ENCODE assay signal across 9 mouse cellular contexts in the genomic region with DNA sequence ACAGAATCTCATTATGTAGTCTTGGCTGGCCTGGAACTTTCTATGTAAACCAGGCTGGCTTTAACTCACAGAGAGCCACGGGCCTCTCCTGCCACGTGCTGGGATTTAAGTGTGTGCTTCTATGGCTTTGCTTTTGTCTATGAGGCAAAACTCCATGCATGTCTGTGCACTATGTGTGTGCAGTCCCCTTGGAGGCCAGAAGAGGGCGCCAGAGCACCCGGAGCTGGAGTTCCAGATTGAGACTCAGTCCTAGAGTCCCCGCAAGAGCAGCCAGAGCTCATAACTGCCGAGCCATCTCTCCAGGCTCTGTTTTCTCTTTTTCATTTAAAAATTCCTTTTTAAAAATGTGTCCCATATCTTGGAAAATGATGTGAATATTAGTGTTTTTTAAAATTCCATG. TPM values are rescaled to one million over a fixed set of nuclear protein-coding genes. Genes with fewer than 3 reads are reported as not detected.
DNase-seq lines count a peak whose midpoint lies in the region; ATAC-seq and TF ChIP-seq lines count a peak whose summit lies in the region.
"Had no signal": no experiment of that assay in that cellular context is flagged by ENCODE, and none has a peak within 500 bp of the region (broad histone marks: within the 10 kb centered on the region; RNA-seq: fewer than 3 reads in every experiment).

No protein-coding gene starts in this region.

- H3K9me3 ChIP-seq in hindbrain, postnatal 0 days (ENCODE audit: low read length), result no peaks in the 10 kb centered on the region
- peaks cover 5% of the 10 kb centered on the region; the same call in 1 of the 2 replicates for H3K9me3 ChIP-seq in hindbrain, embryonic 10.5 days
- H3K9me3 ChIP-seq in midbrain, embryonic 10.5 days (replicated peaks), result peaks cover 7% of the 10 kb centered on the region; the same call in 1 of the 2 replicates
- H3K9me3 ChIP-seq in heart, embryonic 11.5 days (replicated peaks; ENCODE audit: control insufficient read depth, low read length), result no peaks in the 10 kb centered on the region; the same call in 1 of the 2 replicates

- no peak overlapping the region for H3K4me3 ChIP-seq in hindbrain, postnatal 0 days (ENCODE audit: low read length)
- H3K4me3 ChIP-seq in hindbrain, embryonic 10.5 days, result no peak overlapping the region
- no peak overlapping the region for H3K4me3 ChIP-seq in testis, adult 2 months (ENCODE audit: control insufficient read depth, low read depth, low read length)
- no peak overlapping the region for H3K4me3 ChIP-seq in small intestine, adult 2 months (ENCODE audit: low read depth, low read length)
- no peak overlapping the region for H3K4me3 ChIP-seq in midbrain, embryonic 10.5 days
- H3K4me3 ChIP-seq in heart, embryonic 11.5 days (ENCODE audit: low read depth, low read length), result no peak overlapping the region

- TF ChIP-seq POLR2A in testis, adult 2 months (IDR thresholded peaks at IDR 0.05; ENCODE audit: control insufficient read depth, low read depth, low read length), result no peak
- no peak for TF ChIP-seq POLR2A in small intestine, adult 2 months (IDR thresholded peaks at IDR 0.05; ENCODE audit: low read depth, low read length)

- H3K4me1 ChIP-seq in hindbrain, postnatal 0 days (ENCODE audit: insufficient read depth, low read length), result peaks cover 4% of the 10 kb centered on the region; the same call in 1 of the 2 replicates
- H3K4me1 ChIP-seq in hindbrain, embryonic 10.5 days (replicated peaks), result peaks cover 18% of the 10 kb centered on the region; the same call in 1 of the 2 replicates
- H3K4me1 ChIP-seq in testis, adult 2 months (ENCODE audit: control insufficient read depth, insufficient read depth, low read length), result no peaks in the 10 kb centered on the region; the same call in 1 of the 2 replicates
- H3K4me1 ChIP-seq in small intestine, adult 2 months (ENCODE audit: control insufficient read depth, insufficient read depth, insufficient read length, low read length), result peaks cover 46% of the 10 kb centered on the region
- H3K4me1 ChIP-seq in midbrain, embryonic 10.5 days, result peaks cover 19% of the 10 kb centered on the region
- peaks cover 13% of the 10 kb centered on the region for H3K4me1 ChIP-seq in heart, embryonic 11.5 days (ENCODE audit: control insufficient read depth, insufficient read depth, low read length)

- H3K27ac ChIP-seq in hindbrain, postnatal 0 days, result no peak overlapping the region
- H3K27ac ChIP-seq in hindbrain, embryonic 10.5 days, result no peak overlapping the region
- no peak overlapping the region for H3K27ac ChIP-seq in testis, adult 2 months (ENCODE audit: control insufficient read depth, insufficient read depth, low read depth, low read length)
- no peak overlapping the region for H3K27ac ChIP-seq in small intestine, adult 2 months (ENCODE audit: insufficient read depth, low read depth, low read length)
- H3K27ac ChIP-seq in midbrain, embryonic 10.5 days (replicated peaks), result no peak overlapping the region
- H3K27ac ChIP-seq in heart, embryonic 11.5 days (ENCODE audit: low read depth, low read length), result no peak overlapping the region

- ATAC-seq in hindbrain, postnatal 0 days, result no peak
- ATAC-seq in Patski, result no peak
- no peak for ATAC-seq in heart, embryonic 11.5 days (replicated peaks; ENCODE audit: insufficient number of reproducible peaks, low FRiP score, low TSS enrichment)

- no peak overlapping the region for H3K9ac ChIP-seq in hindbrain, postnatal 0 days (replicated peaks; ENCODE audit: low read length)
- no peak overlapping the region for H3K9ac ChIP-seq in heart, embryonic 11.5 days (ENCODE audit: low read depth, low read length)

- DNase-seq in hindbrain, postnatal 0 days (ENCODE audit: low spot score), result no peak
- no peak for DNase-seq in hindbrain, embryonic 10.5 days (ENCODE audit: low spot score)
- no peak for DNase-seq in testis, postnatal 10 days (ENCODE audit: low spot score)
- no peak for DNase-seq in Patski (ENCODE audit: low read depth, low spot score)
- DNase-seq in midbrain, embryonic 10.5 days (ENCODE audit: low spot score), result no peak
- DNase-seq: gastrocnemius, postnatal 14 days had no signal

- no peaks in the 10 kb centered on the region for H3K36me3 ChIP-seq in hindbrain, postnatal 0 days (ENCODE audit: insufficient read depth, low read length)
- H3K36me3 ChIP-seq in hindbrain, embryonic 10.5 days, result no peaks in the 10 kb centered on the region
- H3K36me3 ChIP-seq in testis, adult 2 months (ENCODE audit: control insufficient read depth, insufficient read depth, low read length), result no peaks in the 10 kb centered on the region
- H3K36me3 ChIP-seq in small intestine, adult 2 months (ENCODE audit: control insufficient read depth, insufficient read depth, low read length), result peaks cover 18% of the 10 kb centered on the region
- H3K36me3 ChIP-seq in midbrain, embryonic 10.5 days, result no peaks in the 10 kb centered on the region
- no peaks in the 10 kb centered on the region for H3K36me3 ChIP-seq in heart, embryonic 11.5 days (ENCODE audit: control insufficient read depth, insufficient read depth, low read length)

- CTCF ChIA-PET in Patski (lab: Charles Lee), result interaction anchor here (1.3 kb wide), 1 partner anchor 38 kb away, joined by 4 read pairs; no protein-coding TSS in a partner anchor

- in situ Hi-C loops in Patski (cut with MboI; ENCODE audit: low pct_unique_long_range_greater_than_20kb), result no loop called here

- peak; percentile 54 for TF ChIP-seq CTCF in hindbrain, postnatal 0 days (IDR thresholded peaks at IDR 0.05; ENCODE audit: low read depth)
- peak; percentile 85; the same call in 1 of the 2 replicates for TF ChIP-seq CTCF in testis, adult 2 months (IDR thresholded peaks at IDR 0.05; ENCODE audit: control insufficient read depth, insufficient read depth, insufficient replicate concordance, low read depth, low read length)
- TF ChIP-seq CTCF in Patski (IDR thresholded peaks at IDR 0.05), result peak; percentile 71
- peak; percentile 63; the same call in 1 of the 2 replicates for TF ChIP-seq CTCF in small intestine, adult 2 months (IDR thresholded peaks at IDR 0.05; ENCODE audit: extremely low read depth, insufficient read length, insufficient replicate concordance, low read depth, low read length)

- no peak overlapping the region for H3K4me2 ChIP-seq in hindbrain, postnatal 0 days (ENCODE audit: low read depth, low read length)
- H3K4me2 ChIP-seq in heart, embryonic 11.5 days, result no peak overlapping the region

- WGBS in hindbrain, postnatal 0 days, result 84% methylated on average over 6 of the region's 6 CpGs
- WGBS in hindbrain, embryonic 10.5 days, result 79% methylated on average over 6 of the region's 6 CpGs
- WGBS in small intestine, adult 2 months, result 86% methylated on average over 6 of the region's 6 CpGs
- 79% methylated on average over 6 of the region's 6 CpGs for WGBS in midbrain, embryonic 10.5 days
- 78% methylated on average over 6 of the region's 6 CpGs for WGBS in heart, embryonic 11.5 days (ENCODE audit: insufficient replicate concordance)

- POLR2A ChIA-PET in Patski (lab: Charles Lee), result interaction anchor here (1.0 kb wide), 1 partner anchor 21 kb away, joined by 3 read pairs; a partner anchor contains a TSS

- no peaks in the 10 kb centered on the region for H3K27me3 ChIP-seq in hindbrain, postnatal 0 days (ENCODE audit: insufficient read depth, low read length)
- H3K27me3 ChIP-seq in hindbrain, embryonic 10.5 days (ENCODE audit: insufficient read depth, poor library complexity, severe bottlenecking), result no peaks in the 10 kb centered on the region
- H3K27me3 ChIP-seq in testis, adult 2 months (ENCODE audit: control insufficient read depth, insufficient read depth, low read length), result no peaks in the 10 kb centered on the region
- H3K27me3 ChIP-seq in Patski, result no peaks in the 10 kb centered on the region
- H3K27me3 ChIP-seq in small intestine, adult 2 months (ENCODE audit: control insufficient read depth, insufficient read depth, low read length), result no peaks in the 10 kb centered on the region
- H3K27me3 ChIP-seq in midbrain, embryonic 10.5 days (ENCODE audit: low read depth, poor library complexity, severe bottlenecking), result no peaks in the 10 kb centered on the region
- H3K27me3 ChIP-seq in heart, embryonic 11.5 days (ENCODE audit: control insufficient read depth, insufficient read depth, low read length), result no peaks in the 10 kb centered on the region

RNA-seq across cellular contexts. Expression of a gene that starts 20.8 kb away (rescaled TPM):
- total RNA-seq in hindbrain, postnatal 0 days (2014; rRNA removed), result 2.3 and 4.0 TPM in 2 replicates
- 0.58 TPM in 2 replicates for polyA plus RNA-seq in hindbrain, postnatal 0 days (2015; fragmentation: Nextera tagmentation; extraction: Ambion mirVana)
- polyA plus RNA-seq in hindbrain, embryonic 10.5 days (2016; fragmentation: Nextera tagmentation; extraction: Ambion mirVana), result 1.8 and 2.0 TPM in 2 replicates
- 32.7 and 34.2 TPM in 2 replicates for polyA plus RNA-seq in testis, adult 2 months (2012; rRNA removed)
- polyA plus RNA-seq in Patski (2021), result 88.6 TPM
- 46.1 and 66.7 TPM in 2 replicates for polyA plus RNA-seq in small intestine, adult 2 months (2012; rRNA removed)
- polyA plus RNA-seq in midbrain, embryonic 10.5 days (2016; fragmentation: Nextera tagmentation; extraction: Ambion mirVana), result 1.0 and 1.3 TPM in 2 replicates
- polyA plus RNA-seq in heart, embryonic 11.5 days (2014; fragmentation: Nextera tagmentation; extraction: Ambion mirVana), result 2.1 and 2.2 TPM in 2 replicates

RNA-seq across cellular contexts. Expression of a gene that starts 49.1 kb away (rescaled TPM):
- total RNA-seq in hindbrain, postnatal 0 days (2014; rRNA removed), result 62.9 and 70.8 TPM in 2 replicates
- polyA plus RNA-seq in hindbrain, postnatal 0 days (2015; fragmentation: Nextera tagmentation; extraction: Ambion mirVana), result 4.0 and 4.2 TPM in 2 replicates
- polyA plus RNA-seq in hindbrain, embryonic 10.5 days (2016; fragmentation: Nextera tagmentation; extraction: Ambion mirVana), result 2.9 and 6.6 TPM in 2 replicates
- polyA plus RNA-seq in testis, adult 2 months (2012; rRNA removed), result 14.3 and 18.3 TPM in 2 replicates
- 96.7 TPM for polyA plus RNA-seq in Patski (2021)
- polyA plus RNA-seq in small intestine, adult 2 months (2012; rRNA removed), result 113 and 265 TPM in 2 replicates
- polyA plus RNA-seq in midbrain, embryonic 10.5 days (2016; fragmentation: Nextera tagmentation; extraction: Ambion mirVana), result 2.8 and 3.4 TPM in 2 replicates
- polyA plus RNA-seq in heart, embryonic 11.5 days (2014; fragmentation: Nextera tagmentation; extraction: Ambion mirVana), result 11.0 and 11.4 TPM in 2 replicates

RNA-seq across cellular contexts. Expression of a gene that starts 55.8 kb away (rescaled TPM):
- total RNA-seq in hindbrain, postnatal 0 days (2014; rRNA removed), result 230 and 283 TPM in 2 replicates
- 427 and 445 TPM in 2 replicates for polyA plus RNA-seq in hindbrain, postnatal 0 days (2015; fragmentation: Nextera tagmentation; extraction: Ambion mirVana)
- polyA plus RNA-seq in hindbrain, embryonic 10.5 days (2016; fragmentation: Nextera tagmentation; extraction: Ambion mirVana), result 395 and 442 TPM in 2 replicates
- 1,024 and 1,028 TPM in 2 replicates for polyA plus RNA-seq in testis, adult 2 months (2012; rRNA removed)
- 318 TPM for polyA plus RNA-seq in Patski (2021)
- polyA plus RNA-seq in small intestine, adult 2 months (2012; rRNA removed), result 103 and 126 TPM in 2 replicates
- 404 and 411 TPM in 2 replicates for polyA plus RNA-seq in midbrain, embryonic 10.5 days (2016; fragmentation: Nextera tagmentation; extraction: Ambion mirVana)
- 363 and 374 TPM in 2 replicates for polyA plus RNA-seq in heart, embryonic 11.5 days (2014; fragmentation: Nextera tagmentation; extraction: Ambion mirVana)

Comparison
In these comparisons a context has a peak if more than half of its experiments do, and no peak if none do; other contexts are left out.
1. RNA of a gene that starts 20.8 kb away (polyA plus RNA-seq): 88.6 TPM in Patski (single experiment), 46.1 to 66.7 TPM in small intestine, adult 2 months and 32.7 to 34.2 TPM in testis, adult 2 months; 2.1 to 2.2 TPM in heart, embryonic 11.5 days, 1.8 to 2.0 TPM in hindbrain, embryonic 10.5 days, 1.0 to 1.3 TPM in midbrain, embryonic 10.5 days and 0.58 TPM in hindbrain, postnatal 0 days; every median in the first group is over 10 times any median in the second.
2. Peak in every context shown above with its lines, with median percentiles within 50 percentile points of each other: CTCF ChIP-seq.